Mouse (Mus musculus) embryonic facial prominence, embryonic 10.5 days (tissue): Measurements from ENCODE around the gene Irf5. TPM values are rescaled to one million over a fixed set of nuclear protein-coding genes. Genes with fewer than 3 reads are reported as not detected.
"Not testable (repeated sequence)": the region's sequence is repeated elsewhere in the genome, so short reads cannot be mapped to it uniquely, and the experiment has no call there.

Experiments
- DNase-seq: peaks from one replicate; pipeline ENCODE4 v3.0.0-alpha.2; 2017; ENCODE audit warnings: low spot score
- H3K27ac ChIP-seq: fragments of 300-500 bp; sonication (generic); replicated peaks from 2 replicates; pipeline ENCODE4 v1.5.1; 2016; ENCODE audit warnings: mild to moderate bottlenecking
- H3K27me3 ChIP-seq: fragments of 300-500 bp; sonication (generic); replicated peaks from 2 replicates; pipeline ENCODE4 v1.6.1; 2016; ENCODE audit warnings: low read depth, mild to moderate bottlenecking; ENCODE audit not compliant: poor library complexity, severe bottlenecking
- H3K36me3 ChIP-seq: fragments of 300-500 bp; sonication (generic); replicated peaks from 2 replicates; pipeline ENCODE4 v1.6.1; 2016; ENCODE audit warnings: mild to moderate bottlenecking, moderate library complexity
- H3K4me1 ChIP-seq: fragments of 300-500 bp; sonication (generic); 2 replicates; pipeline ENCODE4 v1.6.1; 2016
- H3K4me3 ChIP-seq: fragments of 300-500 bp; sonication (generic); 2 replicates; pipeline ENCODE4 v1.5.1; 2016; ENCODE audit warnings: mild to moderate bottlenecking, moderate library complexity
- H3K9me3 ChIP-seq: fragments of 300-500 bp; sonication (generic); 2 replicates; pipeline ENCODE4 v1.6.1; 2016; ENCODE audit warnings: mild to moderate bottlenecking
- WGBS: fragments of 180-500 bp; shearing (Covaris S2); methylation state at CpG from one replicate; pipeline ENCODE4 v1.1.7; 2016; 5-methylcytosine and 5-hydroxymethylcytosine counted together
- polyA plus RNA-seq: library from polyadenylated mRNA; unstranded; fragments of >200 nt; fragmentation: Nextera tagmentation; extraction: Ambion mirVana; gene quantifications from 2 replicates; pipeline ENCODE4 v1.2.1, GENCODE M21; 2016

Gene Irf5
- polyA plus RNA-seq, 1 experiment from 2014 or later = 2.3 TPM

DNA sequence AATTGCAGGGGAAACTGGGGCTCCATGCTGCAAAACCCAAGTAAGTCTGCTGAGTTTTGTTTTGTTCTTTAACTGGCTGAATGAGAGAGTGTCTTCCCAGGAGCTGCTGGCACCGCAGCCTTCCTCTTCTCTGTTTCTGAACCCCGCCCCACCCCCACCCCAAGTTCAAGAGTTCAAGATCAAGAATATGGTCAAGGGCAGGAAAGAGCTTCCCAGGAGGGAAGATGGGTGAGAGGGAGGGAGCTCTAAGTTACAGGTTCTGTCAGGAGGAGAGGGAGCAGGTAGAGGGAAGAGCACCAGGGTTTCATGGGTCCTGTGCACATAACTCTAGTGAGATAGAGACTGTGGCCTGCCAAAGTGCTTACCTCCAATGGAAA is 3.0 kb downstream of the Irf5 start:
- no peak overlapping the region; the same call in 1 of the 2 replicates for H3K4me3 ChIP-seq
- no peaks in the 10 kb centered on the region for H3K9me3 ChIP-seq
- H3K4me1 ChIP-seq = peaks cover 37% of the 10 kb centered on the region
- H3K27me3 ChIP-seq = peaks cover 71% of the 10 kb centered on the region
- WGBS = 49% methylated on average over 2 of the region's 2 CpGs
- no peaks in the 10 kb centered on the region for H3K36me3 ChIP-seq
- DNase-seq = no peak
- no peak overlapping the region for H3K27ac ChIP-seq

DNA sequence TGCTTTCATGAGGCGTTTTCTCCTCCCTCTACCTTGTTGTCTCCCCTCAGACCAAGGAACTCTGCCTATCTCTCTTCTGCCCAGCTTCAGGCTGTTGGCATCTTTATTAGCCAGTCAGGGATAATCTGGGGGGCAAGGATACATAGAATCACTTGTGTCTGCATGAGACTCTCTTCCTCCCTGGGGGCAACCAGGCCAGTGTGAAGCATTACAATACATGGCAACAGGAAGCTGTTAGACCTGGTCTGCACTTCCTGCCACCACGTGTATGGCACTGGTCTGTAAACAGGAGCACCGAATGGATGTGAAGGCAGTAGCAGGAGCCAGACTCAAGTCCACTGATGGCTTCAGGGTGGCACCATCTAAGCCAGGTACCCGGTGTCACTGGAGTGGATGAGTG is 3.6 kb downstream of the Irf5 start:
- Histone ChIP-seq H3K4me1 (peaks cover 37% of the 10 kb centered on the region), H3K9me3 (no peaks in the 10 kb centered on the region), H3K36me3 (no peaks in the 10 kb centered on the region), H3K4me3 (no peak overlapping the region), H3K27ac (no peak overlapping the region), H3K27me3 (peaks cover 66% of the 10 kb centered on the region)
- WGBS = 56% methylated on average over 4 of the region's 4 CpGs
- DNase-seq = no peak

DNA sequence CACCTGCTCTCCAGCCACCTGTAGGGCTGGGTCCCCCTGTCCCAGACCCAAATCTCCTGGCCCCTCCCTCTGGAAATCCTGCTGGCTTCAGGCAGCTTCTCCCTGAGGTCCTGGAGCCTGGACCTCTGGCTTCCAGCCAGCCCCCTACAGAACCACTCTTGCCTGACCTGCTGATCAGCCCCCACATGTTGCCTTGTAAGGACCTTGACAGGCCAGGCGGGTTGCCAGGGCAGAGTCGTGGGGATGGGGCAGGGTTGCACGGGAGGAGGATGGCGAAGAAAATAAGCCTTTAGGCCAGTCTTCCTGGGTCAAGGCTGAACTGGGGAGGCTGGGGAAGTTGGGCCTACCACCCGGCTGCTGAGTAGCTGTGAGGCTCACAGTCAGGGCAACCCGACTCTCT is 8.9 kb downstream of the Irf5 start:
- 72% methylated on average over 6 of the region's 6 CpGs for WGBS

DNA sequence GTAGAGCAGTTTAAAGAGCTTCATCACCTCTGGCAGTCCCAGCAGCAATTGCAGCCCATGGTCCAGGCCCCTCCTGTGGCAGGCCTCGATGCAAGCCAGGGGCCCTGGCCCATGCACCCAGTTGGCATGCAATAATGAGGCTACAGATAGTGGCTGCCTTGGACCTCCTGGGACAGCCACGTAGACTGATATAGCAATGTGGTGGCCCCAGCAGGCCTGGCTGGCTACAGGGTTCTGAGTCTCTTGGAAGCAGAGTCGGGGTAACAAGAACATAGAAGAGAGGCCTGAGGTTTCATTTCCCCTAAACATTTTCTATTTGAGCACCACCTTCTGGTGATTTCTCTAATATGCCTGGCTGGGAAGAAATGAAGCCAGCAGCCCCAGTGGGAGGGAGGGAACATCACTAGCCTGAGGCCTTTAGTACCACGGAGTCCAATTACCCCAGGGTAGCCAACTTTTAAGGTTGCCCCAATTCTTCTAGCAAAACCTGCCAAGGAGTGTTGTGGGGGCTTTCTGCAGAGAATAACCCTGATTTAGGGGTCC is 10.3 kb downstream of the Irf5 start:
- peaks cover 44% of the 10 kb centered on the region for H3K36me3 ChIP-seq
- no peaks in the 10 kb centered on the region for H3K27me3 ChIP-seq
- no peaks in the 10 kb centered on the region for H3K9me3 ChIP-seq
- no peak overlapping the region for H3K27ac ChIP-seq
- no peak for DNase-seq
- H3K4me1 ChIP-seq = no peaks in the 10 kb centered on the region
- 75% methylated on average over 4 of the region's 4 CpGs for WGBS
- H3K4me3 ChIP-seq = no peak overlapping the region

More for the DNA sequence above, 8.9 kb downstream of the Irf5 start:
- Histone ChIP-seq H3K27ac (no peak overlapping the region), H3K4me3 (no peak overlapping the region), H3K36me3 (peaks cover 32% of the 10 kb centered on the region), H3K9me3 (no peaks in the 10 kb centered on the region), H3K4me1 (no peaks in the 10 kb centered on the region), H3K27me3 (peaks cover 13% of the 10 kb centered on the region)
- DNase-seq = no peak

DNA sequence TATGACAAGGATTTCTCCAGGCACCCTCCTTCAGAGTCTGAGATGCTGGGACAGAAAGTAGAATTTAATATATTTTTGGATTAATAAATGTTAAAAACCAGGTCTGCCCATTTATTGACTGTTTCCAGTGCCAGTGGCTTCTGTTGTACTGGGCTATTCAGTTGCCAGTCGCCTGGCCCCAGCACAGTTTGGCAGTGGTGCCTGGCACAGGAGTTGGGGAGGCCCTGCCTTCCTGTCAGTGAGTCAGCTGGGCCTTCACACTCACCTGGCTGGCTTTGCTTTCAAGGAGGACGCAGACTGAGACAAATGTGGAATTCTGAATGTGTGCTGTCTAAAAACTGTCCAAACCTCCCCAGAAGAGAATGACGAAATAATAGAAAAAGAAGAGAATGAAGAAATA is 10.8 kb downstream of the Irf5 start:
- 87% methylated on average over 3 of the region's 3 CpGs for WGBS
- no peaks in the 10 kb centered on the region for H3K27me3 ChIP-seq

DNA sequence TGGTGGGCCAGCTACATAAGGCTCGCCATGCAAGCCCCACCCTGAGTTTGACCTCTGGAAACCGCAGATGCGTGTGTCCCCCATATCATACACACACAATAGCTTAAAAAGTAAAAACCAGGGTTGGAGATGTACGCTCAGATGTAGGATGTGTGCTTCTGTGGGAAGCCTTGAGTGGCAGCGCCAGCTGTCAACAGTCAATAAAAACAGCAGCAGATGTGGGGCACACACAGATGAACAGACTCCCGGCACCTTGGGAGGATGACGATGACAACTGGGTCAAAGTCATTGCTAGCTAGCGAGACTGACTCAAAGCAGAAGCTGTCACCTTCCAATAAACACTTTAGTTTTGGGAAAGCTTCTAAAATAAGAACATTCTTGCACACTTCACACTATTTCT is 13.1 kb downstream of the Irf5 start:
- Histone ChIP-seq H3K4me3 (no peak overlapping the region), H3K27ac (no peak overlapping the region), H3K36me3 (peaks cover 72% of the 10 kb centered on the region), H3K4me1 (no peaks in the 10 kb centered on the region), H3K27me3 (no peaks in the 10 kb centered on the region), H3K9me3 (no peaks in the 10 kb centered on the region)
- WGBS = 93% methylated on average over 8 of the region's 8 CpGs
- no peak for DNase-seq

More for the DNA sequence above, 10.8 kb downstream of the Irf5 start:
- DNase-seq = no peak
- Histone ChIP-seq H3K36me3 (peaks cover 49% of the 10 kb centered on the region), H3K4me3 (no peak overlapping the region), H3K9me3 (no peaks in the 10 kb centered on the region), H3K27ac (no peak overlapping the region), H3K4me1 (no peaks in the 10 kb centered on the region)

DNA sequence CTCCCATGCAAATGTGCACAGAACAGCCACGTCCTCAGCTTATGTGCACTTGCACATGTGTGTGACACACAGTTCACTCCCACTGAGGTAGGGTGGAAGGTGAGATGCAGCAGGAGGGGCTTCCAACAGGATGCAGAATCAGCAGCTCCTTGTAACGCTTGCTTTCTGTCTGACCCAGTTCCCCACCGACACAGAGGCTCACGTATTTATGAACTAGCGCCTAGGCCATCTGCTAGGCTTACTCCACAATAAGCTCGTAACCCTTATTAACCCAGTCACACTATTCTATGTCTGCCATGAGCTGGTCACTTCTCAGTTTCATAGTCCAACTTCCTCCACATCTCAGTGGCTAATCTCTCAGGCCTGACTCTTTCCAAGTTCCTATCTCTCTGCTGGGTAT is 13.8 kb downstream of the Irf5 start:
- H3K27me3 ChIP-seq = no peaks in the 10 kb centered on the region
- no peaks in the 10 kb centered on the region for H3K4me1 ChIP-seq
- peaks cover 78% of the 10 kb centered on the region for H3K36me3 ChIP-seq
- peaks cover 1% of the 10 kb centered on the region; the same call in 1 of the 2 replicates for H3K9me3 ChIP-seq
- no peak for DNase-seq
- no peak overlapping the region for H3K27ac ChIP-seq
- WGBS = 91% methylated on average over 6 of the region's 6 CpGs
- no peak overlapping the region for H3K4me3 ChIP-seq

DNA sequence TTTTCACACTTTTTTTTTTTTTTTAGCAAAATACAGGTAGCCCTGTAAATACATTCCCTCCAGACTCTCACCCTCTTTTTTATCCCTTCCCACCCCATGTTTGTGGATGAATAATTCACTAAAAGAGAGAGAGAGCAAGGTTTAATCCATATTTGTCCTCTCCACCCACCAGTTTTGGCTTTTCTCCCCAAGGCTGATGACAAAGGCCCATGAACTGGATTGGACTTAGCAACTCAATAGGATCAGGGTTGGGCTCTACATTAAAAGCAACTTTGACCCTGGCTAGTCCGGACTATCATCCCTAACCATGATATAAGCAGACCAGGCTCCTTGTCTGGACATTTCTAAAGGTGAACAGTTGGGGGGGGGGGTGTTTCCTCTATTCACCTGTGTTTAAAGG is 14.5 kb downstream of the Irf5 start:
- H3K4me3 ChIP-seq = no peak overlapping the region
- no peak for DNase-seq
- 94% methylated on average over 1 of the region's 1 CpGs for WGBS
- no peaks in the 10 kb centered on the region for H3K4me1 ChIP-seq
- H3K27ac ChIP-seq = no peak overlapping the region
- no peaks in the 10 kb centered on the region for H3K27me3 ChIP-seq
- H3K36me3 ChIP-seq = peaks cover 79% of the 10 kb centered on the region
- H3K9me3 ChIP-seq = peaks cover 4% of the 10 kb centered on the region; the same call in 1 of the 2 replicates

DNA sequence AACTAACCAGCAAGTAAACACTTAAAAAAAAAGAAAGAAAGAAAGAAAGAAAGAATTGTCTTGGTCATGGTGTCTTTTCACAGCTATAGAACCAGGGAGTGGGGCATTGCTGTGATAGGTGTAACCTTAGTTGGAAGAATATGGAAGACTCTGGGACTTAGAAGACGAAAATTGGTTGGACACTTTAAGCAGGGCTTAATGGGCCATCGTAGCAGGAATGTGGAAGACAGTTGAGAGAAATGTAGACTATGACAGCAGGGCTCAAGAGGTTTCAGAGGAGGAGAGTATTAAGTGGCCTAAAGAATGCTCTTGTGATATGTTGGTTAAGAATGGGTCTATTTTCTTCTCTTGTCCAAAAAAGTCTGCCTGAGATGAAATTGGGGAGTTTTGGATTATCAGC is 19.2 kb downstream of the Irf5 start:
- Histone ChIP-seq H3K36me3 (peaks cover 96% of the 10 kb centered on the region), H3K4me3 (no peak overlapping the region), H3K27ac (no peak overlapping the region), H3K4me1 (no peaks in the 10 kb centered on the region), H3K9me3 (peaks cover 4% of the 10 kb centered on the region; the same call in 1 of the 2 replicates), H3K27me3 (no peaks in the 10 kb centered on the region)
- WGBS = 93% methylated on average over 2 of the region's 2 CpGs
- DNase-seq = no peak

DNA sequence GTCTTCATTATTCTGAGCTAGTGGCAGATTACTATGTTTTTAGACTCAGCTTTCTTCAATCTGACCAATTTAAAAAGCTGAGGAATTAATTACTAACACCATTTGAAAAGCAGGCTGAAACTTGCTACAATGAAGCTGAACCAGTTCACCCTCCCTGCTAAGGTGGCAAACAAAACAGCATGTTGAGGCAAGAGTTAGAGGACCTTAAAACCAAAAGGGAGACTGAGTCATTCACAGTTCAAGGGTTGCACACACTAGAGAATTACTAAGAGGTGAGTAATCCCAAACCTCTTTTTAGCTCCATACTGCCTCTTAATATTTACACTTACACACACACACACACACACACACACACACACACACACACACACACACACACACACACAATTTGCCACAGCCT is 21.2 kb downstream of the Irf5 start:
- DNase-seq = no peak
- H3K27ac ChIP-seq = no peak overlapping the region
- peaks cover 4% of the 10 kb centered on the region; the same call in 1 of the 2 replicates for H3K9me3 ChIP-seq
- no peaks in the 10 kb centered on the region for H3K4me1 ChIP-seq
- no peak overlapping the region for H3K4me3 ChIP-seq
- H3K36me3 ChIP-seq = peaks cover 98% of the 10 kb centered on the region
- H3K27me3 ChIP-seq = no peaks in the 10 kb centered on the region

DNA sequence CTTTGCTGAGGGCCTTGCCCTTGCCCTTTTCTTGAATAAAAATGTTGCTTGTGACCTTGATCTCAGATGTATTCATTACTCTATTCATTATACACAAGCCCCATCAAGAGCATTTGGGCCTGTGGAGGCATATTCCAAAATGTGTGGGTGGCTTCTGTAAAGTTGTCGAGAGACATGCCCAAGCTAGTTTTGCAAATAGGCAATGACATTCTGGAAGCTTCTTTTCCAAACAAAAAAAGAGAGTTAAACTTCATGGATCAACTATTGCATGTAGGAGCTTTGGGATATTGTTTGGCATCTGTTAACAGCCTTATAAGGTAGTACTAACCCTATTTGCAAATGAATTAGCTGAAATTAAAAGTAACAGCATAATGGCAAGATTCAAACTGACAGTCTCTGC is 21.7 kb downstream of the Irf5 start:
- peaks cover 98% of the 10 kb centered on the region for H3K36me3 ChIP-seq
- H3K9me3 ChIP-seq = peaks cover 4% of the 10 kb centered on the region; the same call in 1 of the 2 replicates
- no peak for DNase-seq
- H3K27me3 ChIP-seq = no peaks in the 10 kb centered on the region
- WGBS = 89% methylated on average over 1 of the region's 1 CpGs
- H3K4me3 ChIP-seq = no peak overlapping the region
- no peak overlapping the region for H3K27ac ChIP-seq
- H3K4me1 ChIP-seq = no peaks in the 10 kb centered on the region

DNA sequence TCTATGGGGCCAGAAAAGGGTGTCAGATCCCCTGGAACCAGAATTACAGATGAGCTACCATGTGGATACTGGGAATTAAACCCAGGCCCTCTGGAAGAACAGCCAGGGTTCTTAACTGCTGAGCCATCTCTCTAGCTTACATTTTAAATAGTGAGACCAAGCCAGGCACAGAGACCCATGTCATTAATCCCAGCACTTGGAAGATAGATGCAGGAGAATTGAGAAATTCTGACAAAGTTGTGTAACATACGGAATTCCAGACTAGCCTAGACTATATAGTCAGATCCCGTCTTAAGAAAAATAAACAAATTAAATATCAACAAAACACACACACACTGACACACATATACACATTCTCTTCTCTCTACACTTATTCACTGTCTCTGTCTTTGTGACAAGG is 26.1 kb downstream of the Irf5 start:
- Histone ChIP-seq H3K27ac (no peak overlapping the region), H3K36me3 (peaks cover 98% of the 10 kb centered on the region), H3K9me3 (no peaks in the 10 kb centered on the region), H3K4me1 (no peaks in the 10 kb centered on the region), H3K4me3 (no peak overlapping the region), H3K27me3 (no peaks in the 10 kb centered on the region)
- 89% methylated on average over 2 of the region's 2 CpGs for WGBS
- no peak for DNase-seq

DNA sequence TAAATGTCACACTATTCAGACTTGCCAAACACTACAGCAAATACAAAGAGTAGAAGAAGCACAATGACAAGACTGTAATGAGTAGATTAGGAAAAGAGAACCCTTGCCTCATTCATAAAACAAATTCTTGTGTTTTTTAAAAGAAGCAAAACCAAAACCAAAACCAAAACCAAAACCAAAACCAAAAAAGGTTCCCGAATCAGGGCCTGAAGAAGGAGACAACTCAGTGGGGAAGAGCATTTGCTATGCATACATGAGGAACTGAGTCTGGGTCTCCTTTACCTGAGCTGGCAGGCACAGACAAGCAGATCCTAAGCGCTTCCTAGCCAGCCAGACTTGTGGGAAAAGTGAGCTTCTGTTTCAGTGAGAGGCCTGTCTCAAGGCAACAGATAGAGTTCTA is 30.7 kb downstream of the Irf5 start:
- DNase-seq = no peak
- H3K4me3 ChIP-seq = no peak overlapping the region
- WGBS = 94% methylated on average over 2 of the region's 2 CpGs
- no peaks in the 10 kb centered on the region for H3K27me3 ChIP-seq
- H3K36me3 ChIP-seq = peaks cover 100% of the 10 kb centered on the region
- H3K4me1 ChIP-seq = no peaks in the 10 kb centered on the region
- no peaks in the 10 kb centered on the region for H3K9me3 ChIP-seq
- no peak overlapping the region for H3K27ac ChIP-seq

DNA sequence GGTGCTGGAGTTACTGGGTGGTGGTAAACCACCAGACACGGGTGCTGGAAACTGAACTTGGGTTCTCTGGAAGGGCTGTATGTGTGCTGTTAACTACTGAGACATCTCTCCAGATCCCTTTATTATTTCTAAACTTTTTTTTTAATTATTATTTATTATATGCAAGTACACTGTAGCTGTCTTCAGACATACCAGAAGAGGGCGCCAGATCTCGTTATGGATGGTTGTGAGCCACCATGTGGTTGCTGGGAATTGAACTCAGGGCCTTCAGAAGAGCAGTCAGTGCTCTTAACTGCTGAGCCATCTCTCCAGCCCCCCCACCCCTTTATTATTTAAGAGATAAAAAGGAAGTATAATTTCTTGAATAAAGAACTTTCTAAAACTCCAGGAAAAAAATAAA is 50.0 kb downstream of the Irf5 start:
- WGBS = 84% methylated on average over 3 of the region's 3 CpGs

More for the DNA sequence above, 50.0 kb downstream of the Irf5 start:
- not testable (repeated sequence) for H3K4me3 ChIP-seq, H3K27me3 ChIP-seq, H3K27ac ChIP-seq, H3K4me1 ChIP-seq, DNase-seq, H3K9me3 ChIP-seq
- H3K36me3 ChIP-seq = peaks cover 100% of the 10 kb centered on the region
